Mouse (Mus musculus) MEL (cell line): Measurements from ENCODE around the gene Gipc1. TPM values are rescaled to one million over a fixed set of nuclear protein-coding genes. Genes with fewer than 3 reads are reported as not detected.

Source experiments
- DNase-seq: peaks from one replicate; pipeline ENCODE4 v3.0.0; 2011; ENCODE audit warnings: low read depth, low spot score
- H3K27ac ChIP-seq: 2 replicates; pipeline ENCODE4 v1.5.1; 2012; ENCODE audit warnings: low read depth, mild to moderate bottlenecking, control low read depth, low read length, moderate library complexity; ENCODE audit not compliant: control insufficient read depth
- H3K27me3 ChIP-seq, 2 experiments: fragments of 150-350 bp in 1 of 2; sonication (generic) in 1 of 2; 2 replicates each; pipeline ENCODE4 v1.6.1; 2012; ENCODE audit warnings: low read length in 2 of 2, mild to moderate bottlenecking in 2 of 2, improper control_type of control experiment in 1 of 2, moderate library complexity in 1 of 2; ENCODE audit not compliant: insufficient read depth in 2 of 2, control insufficient read depth in 1 of 2
- H3K36me3 ChIP-seq, 2 experiments: 2 replicates each; pipeline ENCODE4 v1.6.1; 2012 to 2014; ENCODE audit warnings: low read length in 2 of 2, improper control_type of control experiment in 1 of 2, inconsistent platforms in 1 of 2, mild to moderate bottlenecking in 1 of 2; ENCODE audit not compliant: insufficient read depth in 2 of 2, control insufficient read depth in 1 of 2
- H3K4me1 ChIP-seq, 2 experiments: fragments of 150-350 bp in 1 of 2; sonication (generic) in 1 of 2; 2 replicates each; pipeline ENCODE4 v1.6.1; 2012; ENCODE audit warnings: low read length in 2 of 2, improper control_type of control experiment in 1 of 2, mild to moderate bottlenecking in 1 of 2; ENCODE audit not compliant: insufficient read depth in 2 of 2, control insufficient read depth in 1 of 2
- H3K4me3 ChIP-seq, 2 experiments: fragments of 150-350 bp in 1 of 2; sonication (generic) in 1 of 2; 2 replicates each; pipeline ENCODE4 v1.5.1; 2012; ENCODE audit warnings: low read depth in 2 of 2, low read length in 2 of 2, mild to moderate bottlenecking in 2 of 2, moderate library complexity in 2 of 2, control low read depth in 1 of 2, improper control_type of control experiment in 1 of 2; ENCODE audit not compliant: control insufficient read depth in 1 of 2, insufficient read depth in 1 of 2
- H3K79me2 ChIP-seq: 2 replicates; pipeline ENCODE4 v1.6.1; 2012; ENCODE audit warnings: mild to moderate bottlenecking, low read length, moderate library complexity; ENCODE audit not compliant: control insufficient read depth, poor library complexity, insufficient read depth
- H3K9ac ChIP-seq: 2 replicates; pipeline ENCODE4 v1.6.1; 2012; ENCODE audit warnings: low read depth, mild to moderate bottlenecking, control low read depth, low read length, moderate library complexity; ENCODE audit not compliant: control insufficient read depth, poor library complexity, severe bottlenecking
- H3K9me3 ChIP-seq: fragments of 150-350 bp; sonication (generic); replicated peaks from 2 replicates; pipeline ENCODE4 v1.6.1; 2012; ENCODE audit warnings: mild to moderate bottlenecking, low read length, improper control_type of control experiment, moderate library complexity; ENCODE audit not compliant: insufficient read depth
- BHLHE40 ChIP-seq: IDR thresholded peaks from 2 replicates; pipeline ENCODE4 v1.6.1; 2012; ENCODE audit warnings: low read depth, mild to moderate bottlenecking, inconsistent platforms, low read length, improper control_type of control experiment, borderline replicate concordance
- CHD1 ChIP-seq: IDR thresholded peaks from 2 replicates; pipeline ENCODE4 v1.6.1; 2012; ENCODE audit warnings: low read depth, mild to moderate bottlenecking, inconsistent platforms, low read length, improper control_type of control experiment
- CTCF ChIP-seq, 3 experiments: IDR thresholded peaks in 2 of 3; conservative IDR thresholded peaks in 1 of 3; 2 replicates each; pipeline ENCODE4 v1.5.1; 2011 to 2012; ENCODE audit warnings: low read length in 3 of 3, low read depth in 2 of 3, mild to moderate bottlenecking in 2 of 3, improper control_type of control experiment in 1 of 3, inconsistent platforms in 1 of 3, mixed read lengths in 1 of 3, moderate library complexity in 1 of 3; ENCODE audit not compliant: control insufficient read depth in 1 of 3, insufficient read depth in 1 of 3, poor library complexity in 1 of 3, severe bottlenecking in 1 of 3
- E2F4 ChIP-seq: IDR thresholded peaks from 2 replicates; pipeline ENCODE4 v1.6.1; 2011; ENCODE audit warnings: low read depth, low read length, improper control_type of control experiment, borderline replicate concordance
- GABPA ChIP-seq: IDR thresholded peaks from 2 replicates; pipeline ENCODE4 v1.6.1; 2012; ENCODE audit warnings: low read depth, mild to moderate bottlenecking, inconsistent platforms, low read length, improper control_type of control experiment, moderate library complexity
- GATA1 ChIP-seq: IDR thresholded peaks from 2 replicates; pipeline ENCODE4 v1.6.1; 2011; ENCODE audit warnings: low read depth, low read length, improper control_type of control experiment
- KAT2A ChIP-seq: conservative IDR thresholded peaks from 2 replicates; pipeline ENCODE4 v1.6.1; 2012; ENCODE audit warnings: low read depth, low read length, improper control_type of control experiment, inconsistent platforms
- MAX ChIP-seq: IDR thresholded peaks from 2 replicates; pipeline ENCODE4 v1.6.1; 2011; ENCODE audit warnings: low read length, improper control_type of control experiment
- MAZ ChIP-seq: IDR thresholded peaks from 2 replicates; pipeline ENCODE4 v1.6.1; 2012; ENCODE audit warnings: low read depth, mild to moderate bottlenecking, inconsistent platforms, low read length, improper control_type of control experiment
- MXI1 ChIP-seq: IDR thresholded peaks from 2 replicates; pipeline ENCODE4 v1.6.1; 2011; ENCODE audit warnings: mild to moderate bottlenecking, low read depth, low read length, improper control_type of control experiment
- MYB ChIP-seq: IDR thresholded peaks from 2 replicates; pipeline ENCODE4 v1.6.1; 2011; ENCODE audit warnings: mild to moderate bottlenecking, low read depth, low read length, improper control_type of control experiment
- MYC ChIP-seq: IDR thresholded peaks from 2 replicates; pipeline ENCODE4 v1.6.1; 2011; ENCODE audit warnings: low read depth, mild to moderate bottlenecking, low read length, improper control_type of control experiment, moderate library complexity
- NRF1 ChIP-seq: IDR thresholded peaks from 2 replicates; pipeline ENCODE4 v1.6.1; 2014; ENCODE audit warnings: low read depth, mild to moderate bottlenecking, inconsistent platforms, low read length, improper control_type of control experiment, moderate library complexity; ENCODE audit not compliant: poor library complexity, insufficient read depth, severe bottlenecking
- POLR2A ChIP-seq, 2 experiments: IDR thresholded peaks; 2 replicates each; pipeline ENCODE4 v1.6.1; 2011 to 2012; ENCODE audit warnings: low read length in 2 of 2, mild to moderate bottlenecking in 2 of 2, control low read depth in 1 of 2, improper control_type of control experiment in 1 of 2, low read depth in 1 of 2, moderate library complexity in 1 of 2; ENCODE audit not compliant: control insufficient read depth in 1 of 2, insufficient read depth in 1 of 2, poor library complexity in 1 of 2
- RCOR1 ChIP-seq: IDR thresholded peaks from 2 replicates; pipeline ENCODE4 v1.6.1; 2012; ENCODE audit warnings: low read depth, mild to moderate bottlenecking, inconsistent platforms, low read length, improper control_type of control experiment
- SIN3A ChIP-seq: IDR thresholded peaks from 2 replicates; pipeline ENCODE4 v1.6.1; 2012; ENCODE audit warnings: low read length, improper control_type of control experiment, inconsistent platforms
- TBP ChIP-seq: IDR thresholded peaks from 2 replicates; pipeline ENCODE4 v1.8.0; 2011; ENCODE audit warnings: low read depth, low read length, improper control_type of control experiment
- USF2 ChIP-seq, 2 experiments: IDR thresholded peaks; 2 replicates each; pipeline ENCODE4 v1.6.1; 2011 to 2012; ENCODE audit warnings: improper control_type of control experiment in 2 of 2, low read length in 2 of 2, borderline replicate concordance in 1 of 2, inconsistent platforms in 1 of 2, low read depth in 1 of 2, mild to moderate bottlenecking in 1 of 2; ENCODE audit not compliant: insufficient read depth in 1 of 2
- ZMIZ1 ChIP-seq: IDR thresholded peaks from 2 replicates; pipeline ENCODE4 v1.6.1; 2012; ENCODE audit warnings: low read depth, mild to moderate bottlenecking, inconsistent platforms, low read length, improper control_type of control experiment, moderate library complexity
- polyA plus RNA-seq, 2 experiments: library from polyadenylated mRNA; stranded (reverse) in 1 of 2; unstranded in 1 of 2; fragments of >175 nt in 1 of 2; fragments of >200 nt in 1 of 2; gene quantifications; 2 replicates each; pipeline versions ENCODE4 v1.2.1 to v1.2.4; 2012; ENCODE audit warnings: low replicate concordance in 2 of 2, low read depth in 1 of 2; ENCODE audit not compliant: insufficient read length in 2 of 2, insufficient read depth in 1 of 2, missing spikeins in 1 of 2
- total RNA-seq: library from RNA; depleted of rRNA; stranded (reverse); fragments of 300-350 nt; gene quantifications from 2 replicates; pipeline ENCODE4 v1.2.3, GENCODE M21; 2012

Gipc1 gene
- total and polyA plus RNA-seq, 3 experiments = 38.6 to 70.7 TPM; not detected in 1

- TF ChIP-seq TBP (no peak), MYB (no peak), USF2 (IDR thresholded peaks at IDR 0.05; ENCODE audit: borderline replicate concordance in 1 of 2, insufficient read depth in 1 of 2, low read depth in 1 of 2, low read length in 2 of 2) (no peak), E2F4 (no peak), MYC (no peak), SIN3A (no peak), POLR2A (IDR thresholded peaks at IDR 0.05; ENCODE audit: control insufficient read depth in 1 of 2, insufficient read depth in 1 of 2, low read depth in 1 of 2, low read length in 2 of 2, poor library complexity in 1 of 2) (no peak), GABPA (no peak), RCOR1 (no peak), ZMIZ1 (no peak), MAX (no peak), NRF1 (no peak), BHLHE40 (no peak)
- H3K27me3 ChIP-seq = no peaks in the 10 kb centered on the region
- H3K36me3 ChIP-seq = peaks cover 0 to 4% of the 10 kb centered on the region in 2 experiments; a peak in 2 of 4 replicates
- H3K9me3 ChIP-seq = no peaks in the 10 kb centered on the region
- H3K4me1 ChIP-seq = no peaks in the 10 kb centered on the region
- no peak for DNase-seq
- no peak overlapping the region for H3K27ac ChIP-seq
- no peak overlapping the region for H3K4me3 ChIP-seq
- no peaks in the 10 kb centered on the region for H3K79me2 ChIP-seq
- no peak overlapping the region for H3K9ac ChIP-seq
These were observed 28.1 kb downstream of the Gipc1 start for GRCm38 (mm10) chr8:83680603-83681002.

DNA sequence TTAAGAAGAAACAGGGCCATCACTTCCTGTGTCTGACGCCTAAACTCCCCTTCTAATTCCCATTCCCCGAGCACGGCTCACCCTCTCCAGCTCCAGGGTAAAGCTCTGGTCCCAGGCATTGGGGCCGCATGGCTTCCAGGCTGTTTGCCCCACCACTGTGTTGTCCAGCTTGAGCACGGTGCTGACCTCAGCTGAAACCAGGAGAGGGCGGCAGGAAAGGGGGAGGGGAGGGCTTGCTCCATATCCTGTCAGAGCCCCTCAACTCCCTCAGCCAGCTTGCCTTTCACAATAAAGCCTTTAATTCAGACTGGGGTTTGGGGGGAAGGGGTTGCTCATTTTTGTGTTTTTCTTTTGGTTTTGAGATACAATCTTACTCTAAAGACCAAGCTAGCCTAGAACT is 28.6 kb downstream of the Gipc1 start:
- H3K27me3 ChIP-seq = no peaks in the 10 kb centered on the region
- no peaks in the 10 kb centered on the region for H3K79me2 ChIP-seq
- DNase-seq = no peak
- H3K27ac ChIP-seq = no peak overlapping the region
- H3K36me3 ChIP-seq = peaks cover 0 to 4% of the 10 kb centered on the region in 2 experiments; a peak in 2 of 4 replicates
- TF ChIP-seq CHD1 = no peak
- no peak for TF ChIP-seq KAT2A
- TF ChIP-seq GATA1 = no peak
- TF ChIP-seq MXI1 = no peak
- TF ChIP-seq ZMIZ1 = no peak
- TF ChIP-seq USF2 (IDR thresholded peaks at IDR 0.05; ENCODE audit: borderline replicate concordance in 1 of 2, insufficient read depth in 1 of 2, low read depth in 1 of 2, low read length in 2 of 2) = no peak
- TF ChIP-seq MAZ = no peak
- TF ChIP-seq CTCF (IDR thresholded peaks at IDR 0.05 in 2 of 3, conservative IDR thresholded peaks at IDR 0.05 in 1 of 3; ENCODE audit: control insufficient read depth in 1 of 3, insufficient read depth in 1 of 3, low read depth in 2 of 3, low read length in 3 of 3, poor library complexity in 1 of 3, severe bottlenecking in 1 of 3) = no peak
- no peak for TF ChIP-seq E2F4
- TF ChIP-seq MYC = no peak
- no peaks in the 10 kb centered on the region for H3K9me3 ChIP-seq
- no peak overlapping the region for H3K9ac ChIP-seq
- H3K4me3 ChIP-seq = no peak overlapping the region
- no peaks in the 10 kb centered on the region for H3K4me1 ChIP-seq
